In genomic region chr12:108378379-108379133, GRCm38 (mm10) we compare ENCODE assay signal across 19 mouse cellular contexts. TPM values are rescaled to one million over a fixed set of nuclear protein-coding genes. Genes with fewer than 3 reads are reported as not detected.
DNase-seq lines count a peak whose midpoint lies in the region; ATAC-seq lines count a peak whose summit lies in the region.
"Had no signal": no experiment of that assay in that cellular context is flagged by ENCODE, and none has a peak within 500 bp of the region (broad histone marks: within the 10 kb centered on the region; RNA-seq: fewer than 3 reads in every experiment).

No protein-coding gene starts in this region.

- no peak overlapping the region for H3K4me2 ChIP-seq in forebrain, embryonic 14.5 days (ENCODE audit: low read length)
- H3K4me2 ChIP-seq in forebrain, embryonic 11.5 days (ENCODE audit: low read depth, low read length, severe bottlenecking) = no peak overlapping the region
- H3K4me2 ChIP-seq in forebrain, embryonic 16.5 days (ENCODE audit: low read length) = no peak overlapping the region
- H3K4me2 ChIP-seq: hindbrain, embryonic 12.5 days had no signal

- no peaks in the 10 kb centered on the region for H3K9me3 ChIP-seq in forebrain, embryonic 14.5 days (replicated peaks; ENCODE audit: control insufficient read depth, low read length)
- no peaks in the 10 kb centered on the region for H3K9me3 ChIP-seq in forebrain, embryonic 11.5 days (ENCODE audit: control insufficient read depth, low read length)
- H3K9me3 ChIP-seq in forebrain, embryonic 16.5 days (ENCODE audit: control insufficient read depth, low read length) = no peaks in the 10 kb centered on the region
- H3K9me3 ChIP-seq: embryonic facial prominence, embryonic 10.5 days; hindbrain, embryonic 12.5 days; midbrain, embryonic 10.5 days had no signal

- H3K27ac ChIP-seq in forebrain, embryonic 14.5 days (ENCODE audit: low read depth, low read length) = peak overlapping the region; percentile 21; the same call in 1 of the 2 replicates
- H3K27ac ChIP-seq in forebrain, embryonic 11.5 days (ENCODE audit: low read depth, low read length) = no peak overlapping the region
- H3K27ac ChIP-seq in forebrain, embryonic 16.5 days (ENCODE audit: low read length) = peak overlapping the region; percentile 68
- H3K27ac ChIP-seq: embryonic facial prominence, embryonic 10.5 days; heart, adult 2 months; hindbrain, embryonic 12.5 days; midbrain, embryonic 10.5 days had no signal

- H3K4me1 ChIP-seq in forebrain, embryonic 14.5 days (ENCODE audit: control insufficient read depth, insufficient read depth, low read length) = no peaks in the 10 kb centered on the region
- no peaks in the 10 kb centered on the region for H3K4me1 ChIP-seq in forebrain, embryonic 11.5 days (replicated peaks; ENCODE audit: control insufficient read depth, insufficient read depth, low read length)
- H3K4me1 ChIP-seq in forebrain, embryonic 16.5 days (replicated peaks; ENCODE audit: control insufficient read depth, insufficient read depth, low read length) = no peaks in the 10 kb centered on the region

- ATAC-seq in forebrain, embryonic 14.5 days = no peak
- ATAC-seq in forebrain, embryonic 11.5 days (replicated peaks; ENCODE audit: low FRiP score) = no peak
- peak; percentile 72 for ATAC-seq in forebrain, embryonic 16.5 days
- ATAC-seq: liver, postnatal 0 days had no signal

- H3K9ac ChIP-seq in forebrain, embryonic 14.5 days (ENCODE audit: low read length) = no peak overlapping the region
- no peak overlapping the region for H3K9ac ChIP-seq in forebrain, embryonic 11.5 days (ENCODE audit: low read length)
- H3K9ac ChIP-seq in forebrain, embryonic 16.5 days (replicated peaks; ENCODE audit: low read depth, low read length) = no peak overlapping the region
- H3K9ac ChIP-seq: hindbrain, embryonic 12.5 days; liver, postnatal 0 days had no signal

- no peaks in the 10 kb centered on the region for H3K27me3 ChIP-seq in forebrain, embryonic 14.5 days (replicated peaks; ENCODE audit: control insufficient read depth, insufficient read depth, low read length)
- no peaks in the 10 kb centered on the region for H3K27me3 ChIP-seq in forebrain, embryonic 11.5 days (ENCODE audit: control insufficient read depth, insufficient read depth, low read length)
- H3K27me3 ChIP-seq in forebrain, embryonic 16.5 days (replicated peaks; ENCODE audit: control insufficient read depth, insufficient read depth, low read length) = no peaks in the 10 kb centered on the region
- H3K27me3 ChIP-seq: hindbrain, embryonic 12.5 days had no signal

- peak; percentile 33 for DNase-seq in forebrain, embryonic 14.5 days (ENCODE audit: low spot score)
- DNase-seq in forebrain, embryonic 11.5 days (ENCODE audit: low spot score) = no peak
- peak; percentile 35 for DNase-seq in layer of hippocampus, adult 11-12 months (ENCODE audit: low spot score)
- no peak for DNase-seq in layer of hippocampus, adult 9-10 months (ENCODE audit: low spot score)
- peak; percentile 39 for DNase-seq in telencephalon, adult 2 months (ENCODE audit: low read depth, low spot score)
- no peak for DNase-seq in kidney, adult 9 months
- DNase-seq: adrenal gland, postnatal 10 days; cerebellum, adult 9-11 months; gastrocnemius, postnatal 36 days; heart, adult 2 months; kidney, adult 11 months; liver, postnatal 0 days; lung, postnatal 10 days; thymus, adult 2 months; thymus, postnatal 4 days had no signal

- no peaks in the 10 kb centered on the region for H3K36me3 ChIP-seq in forebrain, embryonic 14.5 days (ENCODE audit: control insufficient read depth, insufficient read depth, low read length)
- H3K36me3 ChIP-seq in forebrain, embryonic 11.5 days (ENCODE audit: control insufficient read depth, insufficient read depth, low read length) = no peaks in the 10 kb centered on the region
- no peaks in the 10 kb centered on the region for H3K36me3 ChIP-seq in forebrain, embryonic 16.5 days (ENCODE audit: control insufficient read depth, insufficient read depth)
- H3K36me3 ChIP-seq: embryonic facial prominence, embryonic 10.5 days; hindbrain, embryonic 12.5 days; midbrain, embryonic 10.5 days had no signal

- H3K4me3 ChIP-seq in forebrain, embryonic 14.5 days (ENCODE audit: low read depth, low read length) = no peak overlapping the region
- H3K4me3 ChIP-seq in forebrain, embryonic 11.5 days (ENCODE audit: low read depth, low read length) = no peak overlapping the region
- no peak overlapping the region for H3K4me3 ChIP-seq in forebrain, embryonic 16.5 days (replicated peaks; ENCODE audit: low read length)
- H3K4me3 ChIP-seq: embryonic facial prominence, embryonic 10.5 days; heart, adult 2 months; hindbrain, embryonic 12.5 days; midbrain, embryonic 10.5 days had no signal

- 78% methylated on average over 13 of the region's 13 CpGs for WGBS in forebrain, embryonic 14.5 days
- WGBS in forebrain, embryonic 11.5 days = 90% methylated on average over 13 of the region's 13 CpGs
- WGBS in forebrain, embryonic 16.5 days = 67% methylated on average over 13 of the region's 13 CpGs

RNA-seq across cellular contexts. Expression of gene Eml1, which starts 7.8 kb away (rescaled TPM):
- polyA plus RNA-seq in forebrain, embryonic 14.5 days (2014; fragmentation: Nextera tagmentation; extraction: Ambion mirVana) = 52.2 and 57.1 TPM in 2 replicates
- polyA plus RNA-seq in forebrain, embryonic 11.5 days (2014; fragmentation: Nextera tagmentation; extraction: Ambion mirVana) = 90.3 and 92.5 TPM in 2 replicates
- polyA plus RNA-seq in forebrain, embryonic 16.5 days (2015; fragmentation: Nextera tagmentation; extraction: Ambion mirVana) = 86.7 and 88.4 TPM in 2 replicates

RNA-seq across cellular contexts. Expression of gene Cyp46a1, which starts 44.4 kb away (rescaled TPM):
- polyA plus RNA-seq in forebrain, embryonic 14.5 days (2014; fragmentation: Nextera tagmentation; extraction: Ambion mirVana) = 10.9 and 14.3 TPM in 2 replicates
- 16.3 and 18.4 TPM in 2 replicates for polyA plus RNA-seq in forebrain, embryonic 11.5 days (2014; fragmentation: Nextera tagmentation; extraction: Ambion mirVana)
- polyA plus RNA-seq in forebrain, embryonic 16.5 days (2015; fragmentation: Nextera tagmentation; extraction: Ambion mirVana) = 23.8 and 28.4 TPM in 2 replicates

Comparison
In these comparisons a context has a peak if more than half of its experiments do, and no peak if none do; other contexts are left out.
1. DNase-seq: peak in forebrain, embryonic 14.5 days (single experiment), layer of hippocampus, adult 11-12 months (single experiment) and telencephalon, adult 2 months (single experiment); none in forebrain, embryonic 11.5 days (single experiment), layer of hippocampus, adult 9-10 months (single experiment) and kidney, adult 9 months (single experiment).